Comparison of ENCODE assay signal across 8 mouse cellular contexts in the genomic region with DNA sequence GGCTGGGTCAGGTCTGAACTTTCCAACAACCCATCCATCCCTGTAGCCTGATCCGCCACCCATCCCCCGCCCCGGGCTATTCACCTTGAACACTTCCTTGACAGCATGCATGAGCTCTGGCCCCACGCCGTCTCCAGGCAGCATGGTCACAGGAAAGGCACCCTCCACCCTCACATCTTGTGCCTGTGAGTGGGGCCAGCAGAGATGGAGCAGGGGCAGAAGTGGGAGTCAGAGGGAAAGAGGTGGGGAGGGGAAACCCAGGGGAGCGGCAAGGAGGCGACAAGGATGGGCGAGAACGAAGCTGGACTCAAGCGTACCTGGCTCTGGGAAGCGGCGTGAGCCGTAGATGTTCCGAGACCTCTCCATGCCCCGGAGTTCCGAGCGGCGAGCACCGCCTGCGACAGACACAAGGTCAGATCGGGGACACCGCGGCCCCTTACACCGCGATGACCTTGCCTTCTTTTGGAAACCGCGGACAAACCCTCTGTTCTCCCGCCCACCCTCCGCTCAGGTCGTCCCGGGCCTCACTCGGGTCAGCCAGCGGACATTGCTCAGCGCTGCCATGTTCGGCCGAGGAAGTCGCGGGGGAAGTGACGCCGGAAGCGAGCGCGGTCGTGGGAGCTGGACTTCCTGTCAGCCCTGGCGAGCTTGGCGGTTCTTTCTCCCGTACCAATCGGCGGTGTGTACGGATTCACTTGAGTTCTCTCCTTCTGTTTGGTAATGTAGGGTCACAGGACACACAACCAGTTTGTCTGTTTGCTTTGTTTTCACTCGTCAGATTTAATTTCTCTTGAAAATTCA. TPM values are rescaled to one million over a fixed set of nuclear protein-coding genes. Genes with fewer than 3 reads are reported as not detected.
A peak's percentile ranks its signal among the peaks of the same experiment; 100 is the strongest.
DNase-seq lines count a peak whose midpoint lies in the region; ATAC-seq lines count a peak whose summit lies in the region.

A gene (minus strand): TSS at position 694 of the 801 bp plus-strand sequence.

- H3K27ac ChIP-seq in intestine, embryonic 15.5 days: peak within 1 kb of the TSS; percentile 84

- peaks cover 4% of the 10 kb centered on the region for H3K4me1 ChIP-seq in intestine, embryonic 15.5 days (replicated peaks)

- peak within 1 kb of the TSS; percentile 91 for H3K9ac ChIP-seq in intestine, embryonic 15.5 days

- DNase-seq in adrenal gland, adult 8-10 months: peak; percentile 88
- peak; percentile 72 for DNase-seq in embryo, embryonic 11.5 days (ENCODE audit: low read depth, low spot score)
- peak; percentile 81 to 90 for DNase-seq in gastrocnemius, postnatal 4 days (ENCODE audit: low spot score in 2 of 2)
- DNase-seq in left cerebral cortex, postnatal 14 days (ENCODE audit: low spot score in 2 of 2): peak; percentile 82 to 93
- peak; percentile 90 for DNase-seq in right cerebral cortex, postnatal 14 days
- DNase-seq in urinary bladder, postnatal 25 days (ENCODE audit: low spot score): peak; percentile 89

- no peaks in the 10 kb centered on the region for H3K27me3 ChIP-seq in intestine, embryonic 15.5 days (replicated peaks)

- peak within 1 kb of the TSS; percentile 87 for H3K4me2 ChIP-seq in intestine, embryonic 15.5 days (replicated peaks)

- WGBS in intestine, embryonic 15.5 days: under 1% methylated on average over 51 of the region's 51 CpGs

- no peaks in the 10 kb centered on the region for H3K9me3 ChIP-seq in intestine, embryonic 15.5 days

- intact Hi-C loops in left cerebral cortex, postnatal 14 days (cut with DNase I): no loop called here

- H3K36me3 ChIP-seq in intestine, embryonic 15.5 days: peaks cover 19% of the 10 kb centered on the region

- peak within 1 kb of the TSS; percentile 81 for H3K4me3 ChIP-seq in intestine, embryonic 15.5 days (replicated peaks)

- ATAC-seq in intestine, embryonic 15.5 days: peak; percentile 90
- peak; percentile 77 for ATAC-seq in megakaryocyte-erythroid progenitor cell, adult 5-6 weeks (replicated peaks; ENCODE audit: low FRiP score, low TSS enrichment, poor library complexity, severe bottlenecking)

RNA-seq across cellular contexts. Expression of the gene that starts here (rescaled TPM):
- 100 to 1,000 TPM; 268 to 359 (median 297) TPM for total RNA-seq in adrenal gland, adult 8-10 months (2022)
- total RNA-seq in gastrocnemius, postnatal 4 days (2021): 100 to 1,000 TPM; 282 to 290 TPM
- polyA plus RNA-seq in intestine, embryonic 15.5 days (2015; fragmentation: Nextera tagmentation; extraction: Ambion mirVana): 247 and 268 TPM in 2 replicates
- 100 to 1,000 TPM; 260 to 269 TPM for total RNA-seq in left cerebral cortex, postnatal 14 days (2021)
- 197 and 240 TPM in 2 replicates for total RNA-seq in megakaryocyte-erythroid progenitor cell, adult 5-6 weeks (2014; fragmentation: Nextera tagmentation)
- total RNA-seq in megakaryocyte-erythroid progenitor cell, adult 5-6 weeks (2017): 145 and 164 TPM in 2 replicates

Comparison
In these comparisons a context has a peak if more than half of its experiments do, and no peak if none do; other contexts are left out.
1. Peak in every context shown above with its lines: DNase-seq, ATAC-seq, H3K4me3 ChIP-seq and H3K27ac ChIP-seq.